Mouse (Mus musculus) ES-Bruce4 (cell line): ENCODE data around the gene Mogat2.

ENCODE experiments used
- EP300 ChIP-seq: IDR thresholded peaks from 2 replicates; pipeline ENCODE4 v1.6.1; 2011; ENCODE audit warnings: low read depth, low read length; ENCODE audit not compliant: insufficient read depth
- POLR2A ChIP-seq: IDR thresholded peaks from one replicate; pipeline ENCODE4 v1.8.1; 2011; ENCODE audit warnings: low read length; ENCODE audit not compliant: insufficient read depth

DNA sequence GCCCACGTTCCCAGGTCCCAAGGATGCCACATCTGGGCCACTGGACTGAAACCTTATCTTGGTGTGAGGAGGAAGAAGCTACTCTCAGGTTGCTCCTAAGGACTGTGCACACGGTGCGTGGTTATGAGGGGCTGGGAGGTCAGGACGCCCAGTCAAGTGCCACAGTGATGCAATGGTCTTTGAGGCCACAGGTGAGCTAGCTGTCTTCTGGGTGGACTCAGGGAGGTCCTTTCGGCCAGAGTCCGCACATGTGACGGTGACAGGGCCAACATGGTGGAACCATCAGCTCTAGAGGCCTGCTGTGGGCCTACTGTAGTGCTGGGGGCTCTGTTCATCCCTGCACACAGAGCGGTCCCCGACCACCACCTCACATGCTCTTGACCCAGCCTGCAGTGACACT is 62.8 kb downstream of the Mogat2 start:
- no peak for TF ChIP-seq EP300
- no peak for TF ChIP-seq POLR2A
